Mouse (Mus musculus) stomach, postnatal 0 days (tissue): Measurements from ENCODE around the gene Frs3.

ENCODE experiments used
- CTCF ChIP-seq: IDR thresholded peaks from 2 replicates; pipeline ENCODE4 v1.5.1; 2016; ENCODE audit warnings: antibody characterized with exemption, low read depth, mild to moderate bottlenecking, moderate library complexity
- EP300 ChIP-seq: optimal IDR thresholded peaks from 2 replicates; pipeline ENCODE3; 2016; ENCODE audit warnings: antibody characterized with exemption

DNA sequence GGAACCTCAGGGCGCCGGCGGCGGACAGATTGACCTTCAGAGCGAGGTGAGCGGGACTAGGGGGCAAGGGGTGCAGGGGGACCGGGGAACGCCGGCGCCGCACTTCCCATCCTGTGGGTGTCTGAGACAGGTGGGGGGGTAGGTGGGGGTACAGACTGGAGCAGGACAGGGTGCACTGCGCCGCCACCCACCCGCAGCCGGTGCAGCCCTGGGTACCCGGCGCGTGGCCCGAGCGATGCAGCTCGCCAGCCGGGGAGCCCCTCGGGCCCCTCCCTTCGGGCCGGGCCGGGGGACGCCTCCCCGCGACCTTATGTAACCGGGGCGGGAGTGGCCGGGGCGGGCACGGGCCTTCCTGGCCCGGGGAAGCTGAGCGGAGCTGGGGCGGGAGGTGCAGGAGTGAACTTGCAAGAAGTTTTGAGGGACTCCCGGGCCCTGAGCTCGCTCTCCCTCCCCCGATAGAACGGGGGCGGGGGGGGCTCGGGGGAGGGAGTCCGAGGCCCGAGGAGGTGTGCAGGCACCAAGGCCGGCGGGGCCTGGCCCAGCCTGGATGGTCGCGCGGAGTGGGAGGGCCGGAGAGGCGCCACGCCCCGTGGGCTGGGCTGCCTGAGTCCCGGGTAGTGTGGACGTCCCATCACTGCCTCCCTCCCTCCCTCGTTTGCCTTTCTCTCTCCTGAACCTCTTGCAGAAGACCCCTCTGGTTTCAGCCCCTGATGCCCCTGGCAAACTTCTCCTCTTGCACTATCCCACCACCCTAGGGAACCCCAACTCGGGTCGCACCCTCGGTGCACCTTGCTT, 48.6 kb downstream of the Frs3 start:
- TF ChIP-seq CTCF = no peak
- TF ChIP-seq EP300 = no peak
